Mouse (Mus musculus) c-Kit-negative CD71-positive TER-119-positive erythroid progenitor cells, embryonic 14.5 days (primary cell): ENCODE data around the gene Rnaseh1.
A peak's percentile ranks its signal among the peaks of the same experiment; 100 is the strongest.

Experiments used
- DNase-seq: peaks from one replicate; pipeline ENCODE4 v3.0.0-alpha.2; 2013; ENCODE audit warnings: low read depth, low spot score

Rnaseh1 gene

DNA sequence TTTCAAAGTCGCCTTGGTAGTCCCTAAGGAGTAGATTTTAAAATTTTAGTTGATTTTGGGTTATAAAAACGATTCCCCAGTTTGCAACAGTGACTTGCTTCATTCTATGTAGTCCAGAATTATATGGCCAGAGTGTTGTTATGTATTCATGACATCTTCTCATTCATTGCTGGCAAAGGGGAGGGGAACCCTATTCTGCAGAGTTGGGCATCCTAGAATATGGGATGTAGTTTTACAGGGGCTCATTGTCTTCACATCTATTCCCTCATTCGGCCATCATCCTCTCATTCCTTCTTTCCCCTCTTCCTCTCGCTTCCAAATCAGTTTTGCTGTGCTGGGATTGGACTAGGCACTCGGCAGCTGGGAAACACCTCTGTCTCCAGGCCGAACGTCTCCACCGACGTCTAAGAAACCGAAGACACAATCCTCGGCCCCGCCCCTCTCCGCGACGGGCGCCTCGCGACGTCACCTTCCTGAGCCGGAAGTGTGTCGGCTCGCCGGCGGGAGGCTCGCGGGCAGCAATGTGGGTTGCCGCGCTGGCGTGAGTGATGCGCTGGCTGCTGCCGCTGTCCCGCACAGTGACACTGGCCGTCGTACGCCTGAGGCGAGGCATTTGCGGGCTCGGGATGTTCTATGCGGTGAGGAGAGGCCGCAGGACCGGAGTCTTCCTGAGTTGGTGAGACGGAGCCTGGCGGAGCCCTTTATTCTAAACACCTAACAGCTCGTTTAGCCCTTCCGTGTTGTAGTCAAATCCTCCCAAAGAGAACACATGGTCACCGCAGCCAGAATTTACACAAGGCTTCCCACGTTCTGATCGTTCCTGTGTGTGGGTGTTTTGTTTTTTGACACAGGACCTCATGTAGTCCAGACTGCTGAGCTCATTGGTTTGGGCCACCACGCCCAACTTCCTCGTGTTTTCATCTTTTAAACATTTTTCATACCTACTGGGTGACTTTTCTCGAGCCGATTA, at the start of gene Rnaseh1:
Gene Rnaseh1, plus strand, starts transcription at position 462 of the 970 bp plus-strand sequence.
- peak; percentile 74 for DNase-seq

DNA sequence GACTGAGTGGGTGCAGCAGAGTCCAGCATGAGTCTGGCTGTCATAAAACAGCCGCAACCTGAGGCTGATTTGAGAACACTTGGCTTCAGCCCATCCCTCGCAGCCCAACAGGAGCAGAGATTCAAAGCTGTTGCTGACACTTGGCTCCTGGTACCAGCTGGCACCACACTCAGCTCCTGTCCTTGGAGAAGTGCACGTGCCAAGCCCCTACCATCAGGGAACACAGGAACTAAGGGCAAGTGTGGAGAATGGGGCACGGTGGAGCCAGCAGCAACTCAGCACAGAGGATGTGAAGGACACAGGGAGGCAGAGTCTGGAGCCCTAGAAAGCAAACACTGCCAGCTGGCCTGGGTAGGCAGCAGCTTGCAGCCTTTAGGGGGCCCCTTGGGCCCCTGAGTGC, 47.1 kb upstream of the Rnaseh1 start:
- no peak for DNase-seq

DNA sequence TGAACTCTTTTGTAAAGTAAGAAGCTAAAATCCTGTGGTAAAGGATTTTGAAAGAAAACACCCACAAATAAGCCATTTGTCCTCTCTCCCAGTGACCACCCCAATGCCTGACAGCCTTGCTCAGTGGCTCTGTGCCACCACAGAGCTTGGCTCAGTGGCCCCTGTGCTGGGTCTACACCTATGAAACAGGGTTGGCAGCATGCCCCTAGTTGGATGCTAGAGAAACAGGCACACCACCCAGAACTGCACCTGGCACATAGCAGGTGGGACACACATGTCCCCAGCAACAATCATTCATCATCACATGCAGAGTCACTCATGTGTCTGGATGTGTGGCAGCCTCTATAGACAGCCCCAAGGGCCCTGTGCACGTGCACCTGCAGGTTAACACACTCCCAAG, 45.9 kb upstream of the Rnaseh1 start:
- no peak for DNase-seq

DNA sequence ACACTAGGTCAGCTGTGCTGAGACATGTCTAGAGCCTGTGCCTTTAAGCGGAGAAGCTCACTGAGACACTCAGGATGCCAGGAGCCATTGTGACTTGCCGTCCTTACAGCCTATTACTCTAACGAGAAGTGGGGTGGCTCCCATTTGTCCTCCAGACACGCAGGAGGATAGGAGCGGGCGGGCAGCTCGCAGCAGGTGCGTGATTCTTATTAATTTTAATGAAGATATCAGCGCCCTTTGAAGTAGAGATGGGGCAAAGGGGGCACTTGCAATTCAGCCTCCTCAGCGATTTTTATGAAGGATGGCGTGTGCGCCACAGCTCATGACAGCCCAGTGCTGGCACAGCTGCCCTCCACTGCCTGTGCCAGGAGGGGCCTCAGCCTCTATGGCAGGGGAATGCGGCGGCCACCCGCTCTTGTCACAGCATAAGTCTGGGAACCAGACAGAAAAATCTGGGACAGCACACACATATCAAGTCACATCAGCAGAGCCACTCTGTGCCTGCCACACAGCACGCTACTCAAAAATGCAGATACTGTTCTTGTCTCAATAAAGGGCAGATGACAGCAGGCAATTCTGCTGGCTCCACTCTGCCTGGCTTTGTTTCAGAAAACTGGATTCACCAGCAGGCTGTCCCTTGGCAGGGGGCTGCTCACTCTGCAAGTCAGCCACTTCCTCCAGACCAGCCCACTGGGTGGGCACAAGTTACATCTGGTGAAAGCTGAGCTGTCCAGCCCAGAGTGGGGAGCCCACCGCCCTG, 41.7 kb upstream of the Rnaseh1 start:
- DNase-seq, result no peak

DNA sequence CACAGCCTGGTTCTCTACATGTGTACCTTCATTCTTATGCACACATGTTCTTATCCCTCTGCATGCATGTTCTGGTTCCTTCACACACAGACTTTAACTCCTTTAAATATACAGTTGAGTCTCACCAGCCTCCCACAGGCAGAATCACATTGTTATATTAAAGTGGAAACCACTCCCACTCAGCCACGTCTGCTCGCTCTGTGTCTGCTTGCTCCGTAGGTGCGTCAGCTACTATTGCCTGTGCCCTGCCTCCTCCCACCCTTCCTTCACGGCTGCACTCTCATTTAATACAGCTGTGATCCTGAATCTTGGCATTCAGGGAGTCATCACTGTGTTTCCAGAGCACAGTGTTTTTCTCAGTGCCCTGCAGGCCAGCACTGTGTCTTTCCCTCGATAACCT, 37.0 kb upstream of the Rnaseh1 start:
- DNase-seq, result no peak

DNA sequence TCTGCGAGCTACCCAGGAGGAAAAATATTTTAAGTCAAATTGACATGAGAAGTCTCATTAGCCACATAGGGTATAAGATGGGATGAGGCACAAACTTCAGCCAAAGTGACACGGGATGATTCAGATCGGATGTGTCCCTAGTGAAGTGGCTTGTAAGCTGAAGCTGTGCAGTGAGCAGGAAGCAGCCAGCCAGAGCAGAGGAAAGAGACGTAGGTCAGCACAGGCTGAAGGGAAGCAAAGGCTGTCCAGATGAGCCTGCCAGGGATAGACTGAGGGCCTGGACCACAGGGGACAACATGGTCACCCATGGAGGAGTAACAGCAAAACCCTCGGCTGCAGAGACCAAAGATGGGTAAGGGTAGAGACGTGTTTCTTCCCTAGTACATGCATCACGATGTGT, 35.0 kb upstream of the Rnaseh1 start:
- no peak for DNase-seq

DNA sequence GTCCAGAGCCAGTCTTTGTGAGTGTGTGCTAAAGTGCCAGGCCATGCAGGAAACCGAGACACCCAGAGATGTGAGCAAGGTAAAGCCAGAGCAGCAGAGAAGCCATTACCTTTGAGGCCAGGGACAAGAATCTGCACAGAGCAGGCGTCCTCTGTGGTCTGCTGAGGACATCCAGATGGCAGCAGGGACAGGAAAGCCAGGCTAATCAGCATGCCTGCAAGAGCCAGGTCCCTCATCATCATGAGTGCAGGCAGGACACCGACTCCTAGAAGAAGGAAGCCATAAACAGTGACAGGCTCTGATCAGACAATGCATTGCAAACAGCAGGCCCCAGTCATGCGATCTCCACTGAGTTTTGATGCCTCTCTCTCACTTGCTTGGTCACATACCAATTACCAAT, 32.1 kb upstream of the Rnaseh1 start:
- DNase-seq, result no peak

DNA sequence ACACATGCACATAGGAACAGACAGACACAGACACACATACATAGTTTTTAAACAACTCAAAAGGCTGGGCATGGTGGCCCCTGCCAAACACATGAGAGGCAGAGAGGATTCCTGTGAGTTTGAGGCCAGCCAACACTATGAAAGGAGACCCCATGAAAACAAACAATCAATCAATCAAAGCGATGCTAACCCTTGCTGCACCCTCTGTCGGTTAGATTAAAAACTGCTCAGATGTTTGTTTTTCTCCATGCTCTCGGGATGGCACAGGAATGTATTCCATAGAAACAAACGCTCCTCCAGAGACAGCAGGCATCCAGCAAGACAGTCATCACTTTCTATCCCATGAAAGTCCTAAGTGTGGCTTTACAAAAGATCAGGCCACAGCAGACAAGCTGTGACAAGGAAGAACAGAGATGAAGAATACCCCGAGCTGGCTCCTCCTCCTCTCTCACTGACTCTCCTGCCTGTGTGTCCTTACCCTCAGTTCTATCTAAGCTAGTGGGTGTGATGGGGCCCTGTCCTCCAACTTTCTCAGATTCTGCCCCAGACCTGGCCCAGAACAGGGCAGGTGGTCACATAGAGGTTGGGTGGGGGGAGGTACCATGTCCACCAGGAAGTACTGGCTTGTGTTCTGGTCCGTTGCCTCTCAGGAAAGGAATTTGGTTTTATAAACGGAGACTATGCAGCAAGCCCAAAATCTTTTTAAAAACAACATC, 27.8 kb upstream of the Rnaseh1 start:
- no peak for DNase-seq

DNA sequence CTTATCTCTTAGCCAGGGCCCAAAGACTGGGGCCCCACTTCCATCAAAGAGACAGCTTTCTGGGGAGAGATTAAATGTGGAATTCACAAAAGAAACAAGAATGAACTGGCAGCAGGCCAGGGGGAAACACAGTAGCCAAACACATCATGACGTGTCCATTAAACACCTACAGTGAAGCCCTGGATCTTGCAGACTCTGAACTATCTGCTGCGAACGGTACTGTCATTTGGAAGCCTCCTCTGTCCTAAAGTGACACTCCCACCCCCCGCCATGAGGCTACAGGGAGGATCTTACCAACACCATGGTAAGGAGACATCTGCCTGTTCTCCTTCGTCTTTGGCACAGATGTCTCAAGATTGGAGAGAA, 27.3 kb upstream of the Rnaseh1 start:
- DNase-seq, result no peak

DNA sequence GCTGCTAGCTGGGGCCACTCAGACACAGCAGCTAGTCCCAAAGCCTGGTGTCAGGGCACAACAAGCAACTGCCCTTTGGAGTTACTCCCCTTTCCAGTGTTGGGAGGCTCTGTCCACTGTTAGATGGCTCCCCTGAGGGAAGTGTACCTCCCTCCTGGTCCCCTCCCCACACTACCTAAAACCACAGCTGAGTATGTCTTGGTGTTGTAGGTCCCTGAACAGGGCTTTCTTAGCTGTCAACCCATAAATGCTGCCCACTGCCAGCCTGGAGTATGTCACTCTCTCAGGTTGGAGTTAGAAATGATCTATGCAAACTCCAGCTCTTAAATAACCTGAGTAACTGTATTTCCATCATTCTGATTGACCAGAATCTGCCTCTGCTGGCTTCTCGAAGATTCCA, 26.8 kb upstream of the Rnaseh1 start:
- no peak for DNase-seq

DNA sequence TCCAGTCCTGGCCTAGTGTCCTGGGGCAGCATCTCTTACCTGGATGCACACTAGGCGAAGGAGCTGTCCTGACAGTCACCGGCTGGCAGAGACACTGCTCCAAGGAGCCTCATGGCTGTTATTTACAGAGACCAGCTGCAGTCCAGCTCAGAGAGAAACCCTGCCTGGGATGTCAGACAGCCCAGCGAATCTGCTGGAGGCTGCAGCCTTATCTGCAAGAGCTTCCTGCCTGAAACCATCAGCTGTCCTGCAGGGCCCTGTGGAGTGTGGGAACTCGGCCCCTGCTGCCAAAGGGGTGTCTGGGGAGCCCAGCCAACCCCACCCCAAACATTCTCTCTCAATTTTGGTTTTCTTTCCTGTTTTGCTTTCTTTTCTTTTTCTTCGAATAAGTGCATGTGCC, 26.2 kb upstream of the Rnaseh1 start, which contains the start of gene Colec11:
Gene Colec11, minus strand, starts transcription at position 183 of the 400 bp plus-strand sequence.
- no peak for DNase-seq

DNA sequence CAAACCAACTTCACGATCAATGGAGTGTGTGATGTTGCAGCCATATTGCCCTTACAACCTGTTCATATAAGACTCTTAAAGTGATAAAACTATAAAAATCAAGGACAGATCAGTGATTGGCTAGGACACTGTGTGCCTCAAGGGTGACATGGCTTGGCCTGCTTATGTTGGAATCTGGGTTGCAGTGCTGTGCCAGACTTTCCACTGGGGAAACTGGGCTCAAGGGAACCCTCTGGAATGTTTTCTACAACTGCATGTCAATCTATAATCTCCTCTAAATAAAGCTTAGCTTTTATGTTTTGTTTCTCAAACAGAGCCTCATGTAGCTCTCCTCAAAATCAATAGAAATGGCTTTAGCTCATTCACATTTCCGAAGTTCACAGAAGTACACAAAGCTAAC, 25.2 kb upstream of the Rnaseh1 start:
- no peak for DNase-seq

DNA sequence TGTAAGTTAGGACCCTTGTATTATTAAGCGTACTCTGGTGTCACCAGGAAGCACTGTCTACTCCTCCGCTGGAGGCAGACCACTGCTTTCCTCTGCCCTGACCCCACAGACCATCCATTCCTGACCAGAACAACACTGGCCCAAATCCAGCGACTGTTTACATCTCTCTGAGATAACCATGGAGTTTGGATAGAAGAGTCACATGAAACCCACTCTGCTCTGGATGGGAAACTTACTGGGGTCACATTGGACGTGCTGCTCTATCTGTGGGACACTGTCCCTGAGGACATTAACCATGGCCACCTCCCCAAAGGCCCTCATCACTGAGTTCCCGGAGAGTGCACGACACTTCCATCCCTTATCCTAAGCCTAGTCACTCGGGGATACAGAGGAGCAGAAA, 24.0 kb upstream of the Rnaseh1 start:
- DNase-seq, result no peak

DNA sequence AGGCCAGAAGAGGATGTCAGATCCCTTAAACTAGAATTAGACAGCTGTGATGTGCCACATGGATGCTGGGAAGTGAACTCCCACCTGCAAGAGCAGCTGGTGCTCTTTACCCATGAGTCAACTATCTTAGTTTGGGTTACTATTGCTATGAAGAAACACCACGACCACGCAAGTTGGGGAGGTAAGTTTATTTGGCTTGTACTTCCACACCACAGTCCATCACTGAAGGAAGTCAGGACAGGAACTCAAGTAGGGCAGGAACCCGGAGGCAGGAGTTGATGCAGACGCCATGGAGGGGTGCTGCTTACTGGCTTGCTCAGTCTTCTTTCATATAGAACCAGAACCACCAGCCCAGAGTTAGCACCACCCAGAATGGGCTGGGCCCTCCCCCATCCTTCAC, 22.3 kb upstream of the Rnaseh1 start:
- DNase-seq, result no peak

DNA sequence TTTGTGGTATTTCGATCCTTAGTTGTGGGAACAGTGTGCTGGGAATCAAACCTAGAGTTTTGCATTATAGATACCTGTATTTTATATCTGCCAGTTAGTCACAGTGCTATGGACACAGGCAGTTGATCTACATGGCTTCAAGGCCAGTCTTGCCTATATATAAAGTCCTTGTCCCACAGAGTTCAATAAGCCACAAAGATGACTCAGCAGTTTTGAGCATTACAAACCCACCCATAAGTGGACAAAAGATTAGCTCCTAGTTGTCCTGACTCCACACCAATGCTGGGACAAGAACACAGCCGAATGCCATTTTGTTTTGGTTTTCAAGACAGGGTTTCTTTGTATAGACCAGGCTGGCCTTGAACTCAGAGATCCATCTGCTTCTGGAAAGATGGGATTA, 21.0 kb upstream of the Rnaseh1 start:
- no peak for DNase-seq

DNA sequence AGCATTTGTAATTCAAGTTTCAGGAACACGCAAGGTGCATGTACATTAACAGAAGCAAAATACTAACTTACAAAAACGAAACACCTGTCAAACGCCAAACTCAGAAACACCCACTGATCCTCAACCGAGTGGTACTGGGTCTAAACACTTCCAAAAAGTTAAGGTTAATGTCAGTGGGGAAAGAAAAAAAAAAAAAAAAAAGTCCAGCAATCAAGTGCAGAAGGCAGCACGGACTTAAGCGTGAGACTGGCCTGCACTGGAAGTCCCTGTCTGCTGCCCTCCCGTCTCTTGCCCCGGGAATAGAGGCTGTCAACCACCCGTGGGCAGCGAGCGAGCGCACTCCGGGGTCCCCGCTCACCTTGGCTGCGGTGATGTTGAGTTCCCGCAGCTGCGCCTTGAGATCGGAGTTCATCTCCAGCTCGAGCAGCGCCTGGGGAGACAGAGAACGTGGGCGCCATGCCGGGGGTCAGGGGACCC, 14.3 kb upstream of the Rnaseh1 start:
- no peak for DNase-seq

DNA sequence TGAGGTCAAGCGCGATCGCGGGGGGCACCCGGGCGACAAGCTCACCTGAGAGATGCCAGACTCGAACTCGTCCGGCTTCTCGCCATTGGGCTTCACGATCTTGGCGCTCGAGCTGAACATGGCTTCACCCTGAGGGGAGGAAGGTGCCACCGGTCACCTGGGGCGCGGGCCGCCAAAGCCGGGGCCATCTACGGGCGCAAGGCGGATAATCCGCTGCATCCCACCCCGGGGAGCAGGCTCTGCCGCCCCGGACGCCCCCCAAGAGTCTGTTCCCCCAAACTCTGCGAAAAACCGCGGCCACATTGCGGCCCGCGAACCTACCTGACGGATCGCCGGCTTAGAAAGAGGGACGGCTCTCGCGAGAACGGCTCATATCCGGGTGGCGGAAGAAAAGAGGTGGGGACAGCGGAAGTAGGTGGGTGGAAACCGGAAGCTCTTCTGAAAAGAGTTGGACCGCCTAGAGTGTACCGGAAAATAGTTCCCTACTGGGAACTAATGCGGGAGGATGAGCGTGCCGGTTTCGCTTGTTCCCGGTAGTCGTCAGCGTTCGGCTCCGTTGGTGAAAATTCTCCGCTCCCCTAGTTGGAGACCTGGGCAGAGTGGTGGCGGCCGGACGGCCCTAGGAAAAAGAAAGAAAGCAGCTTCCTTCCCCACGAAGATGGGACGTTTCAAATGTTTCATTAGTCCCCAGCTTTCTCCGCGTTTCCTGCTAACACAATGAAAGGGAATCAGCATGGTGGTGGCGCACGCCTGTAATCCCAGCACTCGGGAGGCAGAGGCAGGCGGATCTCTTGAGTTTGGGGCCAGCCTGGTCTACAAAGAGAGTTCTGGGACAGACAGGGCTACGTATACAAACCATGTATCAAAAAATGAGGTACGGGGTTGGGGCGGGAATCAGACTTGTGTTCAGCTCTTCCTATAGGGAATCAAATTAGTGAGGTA, 13.6 kb upstream of the Rnaseh1 start, which contains the start of gene Rps7:
Gene Rps7, minus strand, starts transcription at position 419 of the 942 bp plus-strand sequence.
- peak; percentile 92 for DNase-seq

DNA sequence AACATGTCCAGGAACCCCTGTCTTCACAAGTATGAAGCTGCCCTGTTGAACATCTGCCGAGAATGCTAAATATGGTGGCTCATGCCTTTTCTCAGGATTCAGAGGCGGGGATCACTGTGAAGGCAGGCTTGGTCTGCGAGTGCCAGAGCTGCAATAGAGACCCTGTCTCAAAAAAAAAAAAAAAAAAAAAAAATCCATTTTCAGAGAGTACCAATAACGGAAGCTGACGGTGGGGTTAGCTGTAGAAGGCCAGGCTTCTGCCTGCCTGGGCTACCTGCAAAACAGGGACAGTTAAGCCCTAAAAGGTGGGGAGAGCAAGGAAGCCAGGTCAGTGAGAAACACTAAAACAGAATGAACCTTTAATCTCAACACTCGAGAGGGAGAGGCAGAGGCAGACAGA, 12.9 kb upstream of the Rnaseh1 start:
- no peak for DNase-seq

DNA sequence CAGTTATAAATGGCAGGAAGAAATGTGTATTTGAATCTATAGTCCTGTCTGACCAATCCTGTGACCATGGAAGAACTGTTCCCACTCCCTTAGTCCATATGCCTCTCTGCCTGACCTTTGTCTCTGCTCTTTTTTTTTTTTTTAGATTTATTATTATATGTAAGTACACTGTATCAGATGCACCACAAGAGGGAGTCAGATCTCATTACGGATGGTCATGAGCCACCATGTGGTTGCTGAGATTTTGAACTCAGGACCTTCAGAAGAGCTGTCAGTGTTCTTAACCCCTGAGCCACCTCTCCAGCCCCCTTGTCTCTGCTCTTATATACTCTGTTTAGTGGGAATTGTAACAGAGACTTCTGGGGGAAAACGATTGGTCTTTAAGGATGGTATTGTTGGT, 10.6 kb upstream of the Rnaseh1 start:
- DNase-seq, result no peak

DNA sequence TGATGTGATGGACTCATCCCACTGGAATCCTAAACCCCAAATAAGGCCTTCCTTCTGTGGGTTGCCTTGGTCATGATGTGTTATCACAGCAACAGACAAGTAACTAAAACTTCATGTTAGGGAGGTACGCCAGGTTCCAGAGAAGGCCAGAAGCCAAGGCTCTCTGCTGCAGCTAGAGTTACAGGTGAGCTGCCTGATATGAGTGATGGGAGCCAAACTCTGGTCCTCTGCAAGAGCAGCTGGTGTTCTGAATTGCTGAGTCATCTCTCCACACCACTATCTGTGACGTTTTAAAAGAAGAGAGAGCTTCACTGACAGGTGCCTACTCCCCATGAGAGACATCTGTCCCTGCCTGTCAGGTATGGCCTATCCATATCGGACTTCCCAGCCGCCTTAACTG, 13.2 kb downstream of the Rnaseh1 start:
- DNase-seq, result no peak

DNA sequence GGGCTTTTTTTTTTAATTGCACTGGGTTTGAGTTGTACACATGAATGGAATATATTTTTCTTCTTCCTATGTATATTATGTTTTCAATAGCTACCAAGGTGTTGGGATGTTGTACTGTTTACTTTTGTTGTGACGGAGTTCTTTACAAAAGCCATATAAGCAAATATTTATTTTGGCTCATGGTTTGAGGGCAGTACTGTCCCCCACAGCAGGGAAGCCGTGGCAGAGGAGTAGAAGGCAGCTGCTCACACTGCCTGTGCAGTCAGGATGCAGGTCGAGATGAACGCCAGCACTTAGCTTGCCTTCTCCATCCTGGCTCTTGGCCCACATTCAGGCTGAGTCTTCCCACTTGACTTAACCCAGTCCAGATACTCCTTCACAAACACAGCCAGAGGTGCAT, 17.3 kb downstream of the Rnaseh1 start:
- DNase-seq, result no peak
